Mouse (Mus musculus): ENCODE measurements around the gene 4930578C19Rik. TPM values are rescaled to one million over a fixed set of nuclear protein-coding genes. Genes with fewer than 3 reads are reported as not detected.

The 4930578C19Rik gene
- polyA plus RNA-seq (2015; fragmentation: Nextera tagmentation; extraction: Ambion mirVana): 0.50 and 0.56 TPM in 2 replicates

DNA sequence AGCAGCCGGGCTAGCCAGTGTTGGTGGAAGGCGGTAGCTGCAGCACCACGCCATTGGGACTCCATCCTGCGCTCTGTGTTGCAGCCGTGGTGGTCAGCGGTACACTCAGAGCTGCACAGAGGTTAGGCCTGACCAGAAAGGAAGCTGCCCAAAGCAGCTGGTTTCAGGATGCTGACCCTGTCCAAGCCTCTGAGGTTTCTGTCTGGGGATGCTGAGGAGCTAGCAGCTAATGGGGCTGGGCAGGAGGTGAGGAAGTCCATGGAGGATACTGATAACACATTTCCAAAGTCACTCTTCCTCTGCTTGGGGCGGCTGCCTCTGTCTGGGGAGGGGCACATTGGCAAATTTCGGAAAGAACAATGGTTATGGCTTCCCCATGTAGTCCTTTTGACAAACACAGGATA is at the start of gene 4930578C19Rik:
4930578C19Rik (minus strand) TSS at position 200 of the 404 bp plus-strand sequence.
- Histone ChIP-seq H3K27ac (ENCODE audit: low read depth, low read length) (no peak within 1 kb of the TSS), H3K9ac (ENCODE audit: low read depth, low read length) (no peak within 1 kb of the TSS), H3K9me3 (ENCODE audit: control insufficient read depth) (no peaks in the 10 kb centered on the region), H3K4me3 (ENCODE audit: low read depth, low read length) (no peak within 1 kb of the TSS), H3K27me3 (replicated peaks; ENCODE audit: control insufficient read depth, insufficient read depth, low read length) (no peaks in the 10 kb centered on the region), H3K4me2 (replicated peaks; ENCODE audit: low read depth) (no peak within 1 kb of the TSS), H3K4me1 (replicated peaks; ENCODE audit: control insufficient read depth, insufficient read depth, low read length) (no peaks in the 10 kb centered on the region), H3K36me3 (ENCODE audit: control insufficient read depth, insufficient read depth) (no peaks in the 10 kb centered on the region)
- WGBS: 69% methylated on average over 8 of the region's 8 CpGs
- TF ChIP-seq CTCF (IDR thresholded peaks at IDR 0.05; ENCODE audit: low read depth): no peak
- ATAC-seq: no peak

GRCm38 (mm10) chrX:18467690-18468089 is 6.5 kb upstream of the 4930578C19Rik start:
- TF ChIP-seq CTCF (IDR thresholded peaks at IDR 0.05; ENCODE audit: low read depth): no peak
- ATAC-seq: no peak
- H3K9ac ChIP-seq (ENCODE audit: low read depth, low read length): no peak overlapping the region
- no peaks in the 10 kb centered on the region for H3K9me3 ChIP-seq (ENCODE audit: control insufficient read depth)
- no peak overlapping the region for H3K4me3 ChIP-seq (ENCODE audit: low read depth, low read length)
- H3K36me3 ChIP-seq (ENCODE audit: control insufficient read depth, insufficient read depth): no peaks in the 10 kb centered on the region
- no peaks in the 10 kb centered on the region for H3K4me1 ChIP-seq (replicated peaks; ENCODE audit: control insufficient read depth, insufficient read depth, low read length)
- no peak overlapping the region for H3K4me2 ChIP-seq (replicated peaks; ENCODE audit: low read depth)
- H3K27me3 ChIP-seq (replicated peaks; ENCODE audit: control insufficient read depth, insufficient read depth, low read length): no peaks in the 10 kb centered on the region
- H3K27ac ChIP-seq (ENCODE audit: low read depth, low read length): no peak overlapping the region
- WGBS: 50% methylated on average over 1 of the region's 1 CpGs

DNA sequence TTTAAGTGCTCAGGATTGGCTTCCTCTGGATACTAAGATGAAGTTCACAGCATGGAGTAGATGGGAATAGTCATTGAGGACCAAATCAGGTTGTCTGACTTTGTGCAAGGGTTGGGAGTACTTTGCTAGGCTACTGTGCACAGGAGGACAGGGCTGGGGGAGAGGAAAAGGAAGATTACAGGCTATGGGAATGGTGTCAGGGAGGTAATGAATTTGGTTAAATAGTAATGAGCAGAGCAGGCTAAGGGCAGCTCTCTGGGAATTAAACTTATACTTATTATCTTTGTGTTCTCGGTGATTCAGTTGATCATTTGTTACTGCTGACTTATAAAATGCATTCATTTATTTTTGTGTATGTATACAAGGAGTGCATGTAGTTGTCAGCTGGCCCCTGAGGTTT is 1.7 kb upstream of the 4930578C19Rik start:
- H3K27ac ChIP-seq (ENCODE audit: low read depth, low read length): no peak overlapping the region
- no peak for ATAC-seq
- no peak overlapping the region for H3K4me2 ChIP-seq (replicated peaks; ENCODE audit: low read depth)
- no peak for TF ChIP-seq CTCF (IDR thresholded peaks at IDR 0.05; ENCODE audit: low read depth)
- H3K27me3 ChIP-seq (replicated peaks; ENCODE audit: control insufficient read depth, insufficient read depth, low read length): no peaks in the 10 kb centered on the region
- H3K4me3 ChIP-seq (ENCODE audit: low read depth, low read length): no peak overlapping the region
- H3K9me3 ChIP-seq (ENCODE audit: control insufficient read depth): no peaks in the 10 kb centered on the region
- no peaks in the 10 kb centered on the region for H3K36me3 ChIP-seq (ENCODE audit: control insufficient read depth, insufficient read depth)
- WGBS: 83% methylated on average over 1 of the region's 1 CpGs
- no peaks in the 10 kb centered on the region for H3K4me1 ChIP-seq (replicated peaks; ENCODE audit: control insufficient read depth, insufficient read depth, low read length)
- H3K9ac ChIP-seq (ENCODE audit: low read depth, low read length): no peak overlapping the region

GRCm38 (mm10) chrX:18451559-18451958 is 9.6 kb downstream of the 4930578C19Rik start:
- H3K4me2 ChIP-seq (replicated peaks; ENCODE audit: low read depth): no peak overlapping the region
- H3K4me1 ChIP-seq (replicated peaks; ENCODE audit: control insufficient read depth, insufficient read depth, low read length): no peaks in the 10 kb centered on the region
- no peaks in the 10 kb centered on the region for H3K36me3 ChIP-seq (ENCODE audit: control insufficient read depth, insufficient read depth)
- H3K27ac ChIP-seq (ENCODE audit: low read depth, low read length): no peak overlapping the region
- no peaks in the 10 kb centered on the region for H3K9me3 ChIP-seq (ENCODE audit: control insufficient read depth)
- no peaks in the 10 kb centered on the region for H3K27me3 ChIP-seq (replicated peaks; ENCODE audit: control insufficient read depth, insufficient read depth, low read length)
- 38% methylated on average over 1 of the region's 1 CpGs for WGBS
- TF ChIP-seq CTCF (IDR thresholded peaks at IDR 0.05; ENCODE audit: low read depth): no peak
- no peak overlapping the region for H3K9ac ChIP-seq (ENCODE audit: low read depth, low read length)
- no peak overlapping the region for H3K4me3 ChIP-seq (ENCODE audit: low read depth, low read length)
- no peak for ATAC-seq

GRCm38 (mm10) chrX:18442066-18442465 is 19.1 kb downstream of the 4930578C19Rik start:
- H3K4me3 ChIP-seq (ENCODE audit: low read depth, low read length): no peak overlapping the region
- no peaks in the 10 kb centered on the region for H3K9me3 ChIP-seq (ENCODE audit: control insufficient read depth)
- no peaks in the 10 kb centered on the region for H3K4me1 ChIP-seq (replicated peaks; ENCODE audit: control insufficient read depth, insufficient read depth, low read length)
- no peak overlapping the region for H3K9ac ChIP-seq (ENCODE audit: low read depth, low read length)
- no peaks in the 10 kb centered on the region for H3K27me3 ChIP-seq (replicated peaks; ENCODE audit: control insufficient read depth, insufficient read depth, low read length)
- no peak for ATAC-seq
- TF ChIP-seq CTCF (IDR thresholded peaks at IDR 0.05; ENCODE audit: low read depth): peak; percentile 77
- no peak overlapping the region for H3K4me2 ChIP-seq (replicated peaks; ENCODE audit: low read depth)
- WGBS: 29% methylated on average over 5 of the region's 5 CpGs
- H3K27ac ChIP-seq (ENCODE audit: low read depth, low read length): no peak overlapping the region
- H3K36me3 ChIP-seq (ENCODE audit: control insufficient read depth, insufficient read depth): no peaks in the 10 kb centered on the region

- no peak overlapping the region for H3K4me3 ChIP-seq (ENCODE audit: low read depth, low read length)
- no peaks in the 10 kb centered on the region for H3K36me3 ChIP-seq (ENCODE audit: control insufficient read depth, insufficient read depth)
- WGBS: 89% methylated on average over 3 of the region's 3 CpGs
- no peak for TF ChIP-seq CTCF (IDR thresholded peaks at IDR 0.05; ENCODE audit: low read depth)
- H3K27me3 ChIP-seq (replicated peaks; ENCODE audit: control insufficient read depth, insufficient read depth, low read length): no peaks in the 10 kb centered on the region
- no peak overlapping the region for H3K9ac ChIP-seq (ENCODE audit: low read depth, low read length)
- H3K27ac ChIP-seq (ENCODE audit: low read depth, low read length): no peak overlapping the region
- H3K4me2 ChIP-seq (replicated peaks; ENCODE audit: low read depth): no peak overlapping the region
- no peaks in the 10 kb centered on the region for H3K9me3 ChIP-seq (ENCODE audit: control insufficient read depth)
- H3K4me1 ChIP-seq (replicated peaks; ENCODE audit: control insufficient read depth, insufficient read depth, low read length): no peaks in the 10 kb centered on the region
- ATAC-seq: no peak
Observed at GRCm38 (mm10) chrX:18425451-18425850, 35.7 kb downstream of the 4930578C19Rik start.

DNA sequence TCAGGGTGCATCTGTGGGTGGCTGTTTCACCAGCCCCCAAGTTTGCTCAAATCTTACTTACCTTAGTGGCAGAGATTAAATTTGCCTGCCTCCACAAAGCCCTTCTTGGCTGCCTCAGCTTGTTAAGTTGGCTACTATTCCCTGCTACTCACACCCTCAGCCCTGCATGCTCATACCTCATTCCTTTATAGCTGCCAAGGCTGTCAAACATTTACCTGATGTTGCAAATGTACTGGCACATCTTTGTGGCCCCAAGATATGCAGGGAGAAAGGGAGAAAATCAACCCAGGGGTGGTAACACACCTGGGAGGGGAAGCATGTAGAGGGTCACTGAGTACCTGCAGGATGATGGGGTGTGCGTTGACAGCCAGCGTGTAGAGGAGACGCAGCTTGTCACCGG is 38.0 kb downstream of the 4930578C19Rik start:
- ATAC-seq: no peak
- H3K9ac ChIP-seq (ENCODE audit: low read depth, low read length): no peak overlapping the region
- H3K27ac ChIP-seq (ENCODE audit: low read depth, low read length): no peak overlapping the region
- H3K4me3 ChIP-seq (ENCODE audit: low read depth, low read length): no peak overlapping the region
- H3K36me3 ChIP-seq (ENCODE audit: control insufficient read depth, insufficient read depth): no peaks in the 10 kb centered on the region
- TF ChIP-seq CTCF (IDR thresholded peaks at IDR 0.05; ENCODE audit: low read depth): no peak
- no peak overlapping the region for H3K4me2 ChIP-seq (replicated peaks; ENCODE audit: low read depth)
- WGBS: 85% methylated on average over 4 of the region's 4 CpGs
- no peaks in the 10 kb centered on the region for H3K9me3 ChIP-seq (ENCODE audit: control insufficient read depth)
- no peaks in the 10 kb centered on the region for H3K4me1 ChIP-seq (replicated peaks; ENCODE audit: control insufficient read depth, insufficient read depth, low read length)
- no peaks in the 10 kb centered on the region for H3K27me3 ChIP-seq (replicated peaks; ENCODE audit: control insufficient read depth, insufficient read depth, low read length)
